Mouse (Mus musculus): Measurements from ENCODE around the gene Tmprss3. TPM values are rescaled to one million over a fixed set of nuclear protein-coding genes. Genes with fewer than 3 reads are reported as not detected.
A peak's percentile ranks its signal among the peaks of the same experiment; 100 is the strongest.

Tmprss3 gene
- polyA plus RNA-seq, 1 experiment from 2014 or later = not detected

GRCm38 (mm10) chr17:31193360-31193759, 5.4 kb downstream of the Tmprss3 start:
- CTCF ChIA-PET = no interaction called here
- TF ChIP-seq CTCF (IDR thresholded peaks at IDR 0.05) = no peak
- H3K27me3 ChIP-seq = peaks cover 16% of the 10 kb centered on the region
- POLR2A ChIA-PET = no interaction called here
- no peak for ATAC-seq
- no peak for DNase-seq (ENCODE audit: low read depth, low spot score)
- in situ Hi-C loops (cut with MboI; ENCODE audit: low pct_unique_long_range_greater_than_20kb) = no loop called here

- ChIA-PET POLR2A (no interaction called here), CTCF (no interaction called here)
- H3K27me3 ChIP-seq = peaks cover 16% of the 10 kb centered on the region
- ATAC-seq (no peak), DNase-seq (ENCODE audit: low read depth, low spot score) (no peak)
- no peak for TF ChIP-seq CTCF (IDR thresholded peaks at IDR 0.05)
- in situ Hi-C loops (cut with MboI; ENCODE audit: low pct_unique_long_range_greater_than_20kb) = no loop called here
Observed at GRCm38 (mm10) chr17:31192663-31193062, 6.1 kb downstream of the Tmprss3 start.

GRCm38 (mm10) chr17:31191825-31192224, 7.0 kb downstream of the Tmprss3 start:
- in situ Hi-C loops (cut with MboI; ENCODE audit: low pct_unique_long_range_greater_than_20kb) = no loop called here
- ChIA-PET POLR2A (no interaction called here), CTCF (interaction anchor here (0.6 to 1.5 kb wide), 2 partner anchors 74 to 1557 kb away, joined by 3 read pairs; no protein-coding TSS in a partner anchor)
- no peak for ATAC-seq
- peaks cover 17% of the 10 kb centered on the region for H3K27me3 ChIP-seq
- DNase-seq (ENCODE audit: low read depth, low spot score) = no peak
- TF ChIP-seq CTCF (IDR thresholded peaks at IDR 0.05) = no peak

- DNase-seq (ENCODE audit: low read depth, low spot score) (no peak), ATAC-seq (no peak)
- POLR2A ChIA-PET = no interaction called here
- TF ChIP-seq CTCF (IDR thresholded peaks at IDR 0.05) = peak; percentile 81
- in situ Hi-C loops (cut with MboI; ENCODE audit: low pct_unique_long_range_greater_than_20kb) = no loop called here
- CTCF ChIA-PET = no interaction called here
- H3K27me3 ChIP-seq = peaks cover 8% of the 10 kb centered on the region
Observed at GRCm38 (mm10) chr17:31187370-31187769, 11.4 kb downstream of the Tmprss3 start.

- ChIA-PET CTCF (no interaction called here), POLR2A (no interaction called here)
- DNase-seq (ENCODE audit: low read depth, low spot score) = no peak
- no peak for ATAC-seq
- TF ChIP-seq CTCF (IDR thresholded peaks at IDR 0.05) = no peak
- in situ Hi-C loops (cut with MboI; ENCODE audit: low pct_unique_long_range_greater_than_20kb) = no loop called here
- peaks cover 13% of the 10 kb centered on the region for H3K27me3 ChIP-seq
Observed at GRCm38 (mm10) chr17:31184269-31184990, 14.3 kb downstream of the Tmprss3 start.

- in situ Hi-C loops (cut with MboI; ENCODE audit: low pct_unique_long_range_greater_than_20kb) = no loop called here
- ATAC-seq = no peak
- ChIA-PET CTCF (no interaction called here), POLR2A (no interaction called here)
- DNase-seq (ENCODE audit: low read depth, low spot score) = no peak
- peaks cover 9% of the 10 kb centered on the region for H3K27me3 ChIP-seq
- no peak for TF ChIP-seq CTCF (IDR thresholded peaks at IDR 0.05)
Observed at GRCm38 (mm10) chr17:31183180-31183974, 15.4 kb downstream of the Tmprss3 start.

- POLR2A ChIA-PET = no interaction called here
- CTCF ChIA-PET = no interaction called here
- peaks cover 5% of the 10 kb centered on the region for H3K27me3 ChIP-seq
- DNase-seq (ENCODE audit: low read depth, low spot score) (no peak), ATAC-seq (no peak)
- in situ Hi-C loops (cut with MboI; ENCODE audit: low pct_unique_long_range_greater_than_20kb) = no loop called here
- no peak for TF ChIP-seq CTCF (IDR thresholded peaks at IDR 0.05)
Observed at GRCm38 (mm10) chr17:31181490-31181889, 17.3 kb downstream of the Tmprss3 start.

- H3K27me3 ChIP-seq = peaks cover 5% of the 10 kb centered on the region
- TF ChIP-seq CTCF (IDR thresholded peaks at IDR 0.05) = no peak
- POLR2A ChIA-PET = no interaction called here
- CTCF ChIA-PET = no interaction called here
- in situ Hi-C loops (cut with MboI; ENCODE audit: low pct_unique_long_range_greater_than_20kb) = no loop called here
- ATAC-seq (no peak), DNase-seq (ENCODE audit: low read depth, low spot score) (no peak)
Observed at GRCm38 (mm10) chr17:31176321-31176720, 22.5 kb downstream of the Tmprss3 start.

- ATAC-seq (no peak), DNase-seq (ENCODE audit: low read depth, low spot score) (no peak)
- in situ Hi-C loops (cut with MboI; ENCODE audit: low pct_unique_long_range_greater_than_20kb) = no loop called here
- no peak for TF ChIP-seq CTCF (IDR thresholded peaks at IDR 0.05)
- ChIA-PET POLR2A (no interaction called here), CTCF (no interaction called here)
- H3K27me3 ChIP-seq = no peaks in the 10 kb centered on the region
Observed at GRCm38 (mm10) chr17:31169796-31170195, 29.0 kb downstream of the Tmprss3 start.

- ChIA-PET POLR2A (no interaction called here), CTCF (interaction anchor here (1.5 kb wide), 1 partner anchor 21 kb away, joined by 3 read pairs; no protein-coding TSS in a partner anchor)
- TF ChIP-seq CTCF (IDR thresholded peaks at IDR 0.05) = no peak
- no peak for DNase-seq (ENCODE audit: low read depth, low spot score)
- no peak for ATAC-seq
- H3K27me3 ChIP-seq = no peaks in the 10 kb centered on the region
- in situ Hi-C loops (cut with MboI; ENCODE audit: low pct_unique_long_range_greater_than_20kb) = no loop called here
Observed at GRCm38 (mm10) chr17:31165127-31165526, 33.6 kb downstream of the Tmprss3 start, which contains the start of gene Tff1. Gene Tff1 (minus strand): TSS chr17:31165277.

- TF ChIP-seq CTCF (IDR thresholded peaks at IDR 0.05) = no peak
- ATAC-seq (no peak), DNase-seq (ENCODE audit: low read depth, low spot score) (no peak)
- POLR2A ChIA-PET = no interaction called here
- CTCF ChIA-PET = no interaction called here
- in situ Hi-C loops (cut with MboI; ENCODE audit: low pct_unique_long_range_greater_than_20kb) = no loop called here
- no peaks in the 10 kb centered on the region for H3K27me3 ChIP-seq
Observed at GRCm38 (mm10) chr17:31163821-31164220, 35.0 kb downstream of the Tmprss3 start.

Measured in Patski (cell line).